Mouse (Mus musculus) kidney, adult 2 months (tissue): Measurements from ENCODE around the gene Fam72a.

Experiments used
- CTCF ChIP-seq: fragments of 200-500 bp; conservative IDR thresholded peaks from 2 replicates; pipeline ENCODE4 v1.5.1; 2011; ENCODE audit warnings: low read depth, mild to moderate bottlenecking, control low read depth, low read length, moderate library complexity, mixed read lengths; ENCODE audit not compliant: insufficient read depth, insufficient read length
- POLR2A ChIP-seq: fragments of 200-500 bp; IDR thresholded peaks from one replicate; pipeline ENCODE4 v1.6.1; 2011; ENCODE audit warnings: low read depth, low read length, control low read depth

GRCm38 (mm10) chr1:131541903-131542302, 14.2 kb downstream of the Fam72a start:
- no peak for TF ChIP-seq CTCF
- TF ChIP-seq POLR2A, result no peak
